Mouse (Mus musculus): Measurements from ENCODE around the gene Gpi1. TPM values are rescaled to one million over a fixed set of nuclear protein-coding genes. Genes with fewer than 3 reads are reported as not detected.

The Gpi1 gene
- polyA plus RNA-seq (2015; fragmentation: Nextera tagmentation; extraction: Ambion mirVana) = 232 and 238 TPM in 2 replicates

GRCm38 (mm10) chr7:34230116-34230515, at the start of gene Gpi1:
Gene Gpi1 (minus strand): TSS chr7:34230336.
- DNase-seq (ENCODE audit: low spot score) = peak; percentile 89

DNA sequence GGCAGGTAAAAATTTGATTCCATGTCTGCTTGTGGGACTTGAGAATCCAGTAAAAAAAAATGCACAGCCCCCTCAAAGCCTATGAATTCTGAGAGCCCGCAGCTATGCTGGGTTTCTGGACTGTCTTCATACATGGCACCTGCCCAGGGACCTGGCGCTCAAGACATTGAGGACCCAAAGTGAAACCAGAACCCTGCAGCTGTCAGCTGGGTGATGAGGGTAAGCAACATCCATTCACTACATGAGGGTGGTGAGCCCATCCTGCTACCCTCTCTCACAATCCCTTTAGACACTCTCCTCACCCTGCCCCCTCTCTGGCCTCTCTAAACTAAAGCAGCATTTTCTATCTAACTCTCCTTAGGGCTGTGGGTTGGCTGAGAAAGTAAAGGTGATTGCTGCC, 47.5 kb upstream of the Gpi1 start:
- DNase-seq (ENCODE audit: low spot score) = no peak

DNA sequence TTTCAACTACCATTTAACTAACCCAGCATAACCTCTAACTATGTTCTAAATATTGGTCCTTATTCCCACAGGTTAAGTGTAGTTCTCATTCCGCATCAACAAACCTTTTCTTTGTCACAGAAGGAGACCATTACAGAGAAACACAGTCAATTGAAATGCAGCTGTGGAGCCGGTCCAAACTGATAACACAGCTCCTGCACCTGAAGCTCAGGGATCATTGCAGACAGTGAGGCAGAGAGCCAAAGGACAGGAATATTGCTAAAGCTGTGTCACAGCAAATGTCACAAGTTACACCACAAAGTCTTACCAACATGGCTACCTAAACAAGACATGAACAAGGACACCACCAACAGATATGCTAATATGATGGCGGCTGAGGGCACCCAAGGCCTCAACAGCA, 45.9 kb upstream of the Gpi1 start:
- no peak for DNase-seq (ENCODE audit: low spot score)

DNA sequence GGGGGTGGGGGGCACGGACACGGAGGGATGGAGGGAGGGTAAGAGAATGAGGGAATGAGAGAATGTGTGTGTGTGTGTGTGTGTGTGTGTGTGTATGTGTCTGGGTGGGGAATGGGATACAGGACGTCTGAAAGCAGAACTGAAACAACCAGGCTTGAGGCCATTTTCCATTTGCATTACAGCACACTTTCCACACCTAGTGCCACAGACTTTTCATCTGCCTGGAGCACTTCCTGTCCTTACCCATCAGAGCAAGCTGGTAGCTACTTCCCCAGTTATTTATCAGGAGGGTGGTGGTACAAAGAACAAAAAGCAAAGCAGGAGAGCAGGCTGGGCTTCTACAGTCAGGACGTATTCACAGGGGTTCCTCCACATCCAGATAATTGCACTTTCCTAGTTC, 42.3 kb upstream of the Gpi1 start:
- no peak for DNase-seq (ENCODE audit: low spot score)

GRCm38 (mm10) chr7:34268463-34268862, 38.3 kb upstream of the Gpi1 start:
- no peak for DNase-seq (ENCODE audit: low spot score)

- DNase-seq (ENCODE audit: low spot score) = no peak
These were observed 36.3 kb upstream of the Gpi1 start for GRCm38 (mm10) chr7:34266421-34266820.

GRCm38 (mm10) chr7:34265876-34266346, 35.8 kb upstream of the Gpi1 start:
- peak; percentile 55 for DNase-seq (ENCODE audit: low spot score)

DNA sequence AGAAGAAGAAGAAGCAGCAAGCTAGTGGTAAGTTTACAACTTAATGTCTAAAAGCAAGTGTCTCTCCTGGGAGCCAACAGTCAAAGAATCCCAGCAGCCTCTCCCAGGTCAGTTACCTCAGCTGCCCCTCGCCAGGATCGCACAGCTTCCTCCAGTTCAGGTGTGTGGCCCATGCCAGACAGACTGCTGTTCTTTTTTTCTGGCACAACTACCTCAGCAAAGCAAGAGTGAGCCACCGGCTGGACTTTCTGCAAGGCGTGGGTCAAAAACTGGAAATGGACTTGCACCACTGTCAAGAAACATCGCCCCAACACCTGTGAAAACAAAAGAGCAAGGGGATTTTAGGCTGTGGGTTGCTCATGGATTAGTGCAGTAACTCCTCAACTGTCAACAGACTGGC, 33.3 kb upstream of the Gpi1 start:
- DNase-seq (ENCODE audit: low spot score) = no peak

- no peak for DNase-seq (ENCODE audit: low spot score)
These were observed 28.3 kb upstream of the Gpi1 start for GRCm38 (mm10) chr7:34258407-34258806.

DNA sequence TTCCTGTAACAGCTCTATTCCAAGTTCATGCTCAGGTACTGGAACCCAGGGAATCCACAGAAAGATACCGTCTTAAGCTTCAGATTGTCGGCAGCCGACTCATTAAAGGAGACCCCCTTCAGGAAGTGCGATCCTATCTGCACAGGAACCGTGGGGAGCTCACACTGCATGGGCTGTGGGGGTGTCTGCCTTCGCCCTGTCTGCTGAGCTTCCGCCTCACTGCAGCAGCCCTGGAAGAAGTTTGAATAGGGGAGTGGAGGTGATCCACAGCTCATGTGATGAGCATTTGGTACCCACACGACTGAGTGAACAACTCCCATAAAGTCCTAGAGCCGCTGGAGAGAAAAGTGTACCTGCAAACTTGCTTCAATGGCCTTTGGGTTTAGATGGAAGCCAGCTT, 27.1 kb upstream of the Gpi1 start:
- DNase-seq (ENCODE audit: low spot score) = no peak

DNA sequence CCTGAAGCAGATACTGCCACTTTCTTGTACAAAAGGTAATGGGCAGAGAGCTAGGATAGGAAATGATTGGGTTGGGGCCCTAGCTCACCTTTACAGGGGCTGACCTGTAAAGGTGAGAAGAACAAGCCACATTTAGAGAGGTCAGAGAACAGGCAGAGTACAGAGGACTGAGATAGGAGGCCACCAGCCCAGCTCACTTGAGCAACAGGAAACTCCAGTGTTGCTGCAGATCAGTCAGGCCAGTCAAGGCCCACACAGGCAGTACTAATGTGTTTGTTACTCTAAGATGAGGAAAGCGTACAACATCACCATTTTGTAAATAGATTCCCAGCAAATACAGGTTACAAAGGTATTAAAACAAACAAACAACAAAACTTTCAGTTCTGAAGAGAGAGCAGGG, 25.8 kb upstream of the Gpi1 start:
- no peak for DNase-seq (ENCODE audit: low spot score)

DNA sequence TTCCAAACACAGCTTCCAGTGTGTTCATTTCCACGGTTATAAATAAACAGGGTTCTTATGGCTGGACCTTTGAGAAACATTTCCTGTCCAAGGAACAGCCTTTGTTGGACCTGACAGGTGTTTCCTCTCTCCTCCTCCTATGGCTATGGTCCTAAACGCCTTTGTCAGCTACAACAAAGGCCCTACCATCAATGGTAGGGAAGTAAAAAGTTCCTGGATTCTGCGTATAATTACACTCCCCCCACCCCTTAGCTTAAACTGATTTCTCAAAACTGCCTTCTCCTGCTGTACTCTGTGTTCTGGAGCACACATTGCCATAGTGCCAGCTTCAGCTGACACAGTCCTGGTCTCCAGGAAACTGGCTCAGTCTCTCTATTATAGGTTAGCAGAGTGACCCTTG, 25.0 kb upstream of the Gpi1 start:
- no peak for DNase-seq (ENCODE audit: low spot score)

- peak; percentile 67 for DNase-seq (ENCODE audit: low spot score)
These were observed 21.9 kb upstream of the Gpi1 start for GRCm38 (mm10) chr7:34252030-34252429.

DNA sequence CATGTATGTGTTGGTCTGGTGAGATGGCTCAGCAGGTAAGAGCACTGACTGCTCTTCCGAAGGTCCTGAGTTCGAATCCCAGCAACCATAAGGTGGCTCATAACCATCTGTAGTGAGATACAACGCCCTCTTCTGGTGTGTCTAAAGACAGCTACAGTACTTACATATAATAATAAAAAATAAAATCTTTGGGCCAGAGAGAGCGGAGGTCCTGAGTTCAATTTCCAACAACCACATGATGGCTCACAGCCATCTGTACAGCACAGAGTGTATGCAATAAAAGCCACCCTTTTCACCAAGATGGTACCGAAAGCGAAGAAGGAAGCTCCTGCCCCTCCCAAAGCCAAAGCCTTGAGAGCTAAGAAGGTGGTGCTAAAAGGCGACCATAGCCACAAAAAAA, 20.6 kb upstream of the Gpi1 start, which contains the start of gene Gm6096:
TSS of gene Gm6096 (plus strand) at position 301 of the 400 bp plus-strand sequence.
- no peak for DNase-seq (ENCODE audit: low spot score)

GRCm38 (mm10) chr7:34246870-34247499, 16.8 kb upstream of the Gpi1 start:
- DNase-seq (ENCODE audit: low spot score) = no peak

GRCm38 (mm10) chr7:34242176-34242575, 12.0 kb upstream of the Gpi1 start:
- DNase-seq (ENCODE audit: low spot score) = no peak

DNA sequence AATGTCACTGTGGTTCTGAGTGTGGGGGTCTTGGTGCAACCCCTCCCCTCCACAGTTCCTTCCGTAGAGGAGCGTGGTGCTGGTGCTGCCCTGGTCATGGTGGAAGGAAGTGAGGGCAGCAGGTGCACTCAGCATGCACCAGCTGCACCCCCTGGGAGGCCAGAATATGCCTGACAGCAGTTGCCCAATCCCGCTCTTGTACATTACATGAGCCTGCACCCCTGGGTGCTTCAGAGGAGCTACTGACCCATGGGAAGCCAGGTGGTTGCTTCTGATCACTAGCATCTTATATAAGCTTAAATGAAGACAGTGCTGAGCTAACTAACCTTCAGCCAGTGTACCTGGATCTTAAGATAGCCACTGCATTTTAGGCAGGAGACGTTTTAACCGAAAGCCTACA, 8.0 kb upstream of the Gpi1 start:
- no peak for DNase-seq (ENCODE audit: low spot score)

DNA sequence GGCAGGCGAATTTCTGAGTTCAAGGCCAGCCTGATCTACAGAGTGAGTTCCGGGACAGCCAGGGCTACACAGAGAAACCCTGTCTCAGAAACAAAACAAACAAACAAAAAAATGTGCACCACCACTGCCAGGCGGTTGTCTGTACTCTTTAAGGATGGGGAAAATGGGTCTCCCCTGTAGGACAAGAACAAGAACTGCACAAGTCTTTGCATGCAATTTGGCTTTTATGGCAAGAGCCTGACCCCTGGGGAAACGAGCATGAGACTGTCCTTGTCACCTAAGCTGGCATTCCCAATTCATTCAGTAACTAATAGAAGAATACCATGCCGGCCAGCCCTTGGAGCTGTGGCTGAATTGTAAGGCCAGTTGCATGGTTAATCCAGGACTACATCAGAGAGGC, 5.5 kb upstream of the Gpi1 start:
- DNase-seq (ENCODE audit: low spot score) = no peak

- peak; percentile 25 for DNase-seq (ENCODE audit: low spot score)
These were observed 4.8 kb upstream of the Gpi1 start for GRCm38 (mm10) chr7:34234610-34235561.

DNA sequence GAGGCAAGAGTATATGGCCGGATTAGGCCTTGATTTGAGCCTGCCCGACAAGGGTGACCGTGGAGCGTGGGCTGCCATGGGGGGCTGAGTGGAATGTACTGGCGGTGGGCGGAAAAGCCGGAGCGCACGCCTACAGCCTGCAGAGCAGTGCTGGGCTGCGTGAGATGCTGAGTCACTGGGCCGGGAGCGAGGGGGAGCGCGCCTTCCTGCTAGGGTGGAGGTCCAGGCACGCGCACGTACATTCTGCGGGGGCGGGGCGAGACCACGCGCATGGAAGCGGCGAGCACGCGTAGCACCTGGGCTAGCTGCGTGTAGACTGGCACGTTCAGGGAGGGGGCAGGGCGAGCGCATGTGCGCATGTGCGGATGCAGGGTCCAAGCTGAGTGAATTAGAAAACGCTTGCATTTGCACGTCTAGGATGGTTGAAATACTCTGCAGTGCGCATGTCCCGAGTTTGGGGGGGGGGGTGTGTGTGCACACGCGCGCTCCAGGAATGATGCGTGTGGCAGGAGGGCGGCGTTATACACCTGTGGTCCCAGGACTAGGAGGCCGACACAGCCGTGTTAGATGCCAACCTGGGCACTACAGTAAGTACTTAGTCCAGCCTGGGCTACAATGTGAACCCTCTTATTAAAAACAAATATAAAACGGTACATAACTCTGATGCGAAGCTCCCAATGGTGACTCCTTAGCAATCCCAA, 3.9 kb upstream of the Gpi1 start:
- peak; percentile 99 for DNase-seq (ENCODE audit: low spot score)

DNA sequence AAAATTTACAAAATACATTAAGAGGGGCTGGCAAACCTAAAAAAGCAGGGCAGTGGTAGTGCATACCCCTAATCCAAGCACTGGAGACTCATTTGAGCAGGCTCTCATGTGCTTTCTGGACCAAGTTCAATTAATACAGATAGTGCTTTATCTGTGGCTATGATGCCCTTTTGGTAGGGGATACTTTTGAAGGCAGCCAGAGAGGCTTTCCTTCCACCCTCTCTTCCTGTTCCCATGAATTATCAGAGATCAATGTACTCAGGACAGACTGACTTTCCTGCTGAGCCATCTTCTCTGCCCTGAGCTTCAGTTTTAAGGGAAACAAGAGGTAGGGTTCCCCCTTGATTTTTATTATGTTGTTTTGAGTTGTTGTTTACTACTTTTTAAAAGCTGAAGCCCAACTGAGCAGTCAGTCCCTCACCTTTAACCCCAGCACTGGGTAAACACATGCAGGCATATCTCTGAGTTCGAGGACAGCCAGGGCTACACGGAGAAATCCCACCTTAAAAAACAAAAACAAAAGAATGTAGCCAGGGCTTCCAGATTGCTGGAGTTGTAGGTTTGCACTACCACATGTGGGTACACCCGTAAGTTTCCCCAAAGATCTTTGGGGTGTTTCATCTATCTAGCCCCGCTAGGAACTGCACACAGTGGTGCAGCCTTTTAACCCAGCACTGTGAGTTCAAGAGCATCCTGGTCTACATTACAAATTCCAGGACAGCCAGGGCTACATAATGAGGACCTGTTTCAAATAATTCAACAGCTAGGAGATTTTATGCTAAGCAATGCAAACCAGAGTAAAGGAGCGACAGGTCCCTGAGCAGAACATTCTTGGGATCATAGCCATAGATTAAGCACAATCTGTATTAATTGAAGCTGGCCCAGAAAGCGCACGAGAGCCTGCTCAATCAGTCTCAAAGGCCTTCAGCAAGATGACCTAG, 2.9 kb upstream of the Gpi1 start:
- no peak for DNase-seq (ENCODE audit: low spot score)
